Mouse (Mus musculus) mesoderm, embryonic 11.5 days (tissue): ENCODE measurements around the gene Pfn1.

ENCODE experiments used
- DNase-seq: peaks from one replicate; pipeline ENCODE4 v3.0.0-alpha.2; 2012; ENCODE audit warnings: low read depth, low spot score

Gene Pfn1

DNA sequence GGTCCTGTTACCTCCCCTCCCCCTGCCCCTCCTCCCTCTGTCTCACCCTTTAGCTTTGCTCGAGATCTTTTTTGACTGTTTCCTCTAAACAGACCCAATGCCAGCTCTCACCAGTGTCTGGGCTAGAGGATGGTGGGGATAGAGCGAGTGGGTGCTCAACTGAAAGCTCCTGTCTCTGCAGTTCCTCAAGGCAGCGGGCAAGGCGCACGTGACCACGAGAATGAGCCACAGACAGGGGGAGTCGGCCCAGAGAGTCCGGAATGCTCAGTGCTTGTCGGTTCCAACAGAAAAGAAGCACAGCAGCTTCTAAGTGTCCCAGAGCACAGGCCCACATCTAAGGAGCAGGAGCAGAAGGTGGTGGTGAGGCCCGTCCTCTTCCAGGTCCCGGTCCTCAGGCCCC lies 20.1 kb upstream of the Pfn1 start:
- no peak for DNase-seq

DNA sequence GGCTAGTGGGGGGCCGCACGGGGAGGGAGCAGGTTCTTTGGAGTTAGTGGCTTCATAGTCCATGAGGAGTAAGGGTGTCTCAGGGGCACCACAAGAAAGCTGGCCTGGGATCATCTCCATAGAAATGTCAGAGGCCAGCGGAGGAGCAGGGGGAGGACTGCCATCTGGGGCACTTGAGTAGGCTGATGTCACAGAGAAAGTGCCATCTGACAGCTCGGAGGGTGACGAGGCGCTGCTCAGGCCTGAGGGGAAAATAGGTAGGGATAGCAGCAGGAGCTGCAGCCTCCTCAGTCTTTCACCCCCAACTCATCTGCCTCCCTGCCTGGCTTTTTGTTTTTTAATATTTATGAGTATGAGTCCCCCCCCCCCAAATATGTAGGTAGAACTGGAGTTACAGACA lies 19.6 kb upstream of the Pfn1 start:
- DNase-seq, result no peak

DNA sequence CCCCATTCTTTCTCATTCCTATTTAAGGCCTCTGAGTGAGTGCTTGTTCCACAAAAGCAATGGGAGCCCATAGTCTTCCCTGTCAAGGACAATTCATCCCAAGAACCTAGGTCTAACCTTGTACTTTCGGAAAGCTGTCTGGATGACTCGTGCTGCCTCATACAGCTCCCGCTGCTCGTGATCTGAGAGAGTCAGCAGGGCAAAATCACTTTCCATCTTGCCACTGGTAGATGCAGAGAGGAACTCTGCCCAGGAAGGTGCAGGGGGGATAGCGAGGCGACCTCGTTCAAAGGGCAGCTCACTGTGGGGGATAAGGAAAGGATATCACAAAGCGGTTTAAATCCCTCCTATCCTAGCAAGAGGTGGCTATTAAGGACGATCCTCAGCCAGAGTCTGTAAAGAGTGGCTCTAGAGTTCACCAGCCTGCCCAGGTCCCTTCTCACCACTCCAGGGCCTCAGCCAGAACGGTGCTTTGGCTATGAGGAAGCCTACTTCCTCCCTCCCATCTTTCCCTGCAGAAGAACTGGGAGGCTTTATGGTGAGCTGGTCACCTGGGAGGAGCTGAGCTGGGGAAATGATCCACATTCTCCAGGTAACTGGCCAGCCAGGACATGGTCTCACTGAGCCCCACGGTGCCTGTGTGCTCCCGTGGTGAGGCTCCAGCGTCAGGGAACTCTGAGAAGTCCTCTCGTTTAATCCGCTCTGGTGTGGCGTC lies 17.0 kb upstream of the Pfn1 start:
- DNase-seq, result no peak

DNA sequence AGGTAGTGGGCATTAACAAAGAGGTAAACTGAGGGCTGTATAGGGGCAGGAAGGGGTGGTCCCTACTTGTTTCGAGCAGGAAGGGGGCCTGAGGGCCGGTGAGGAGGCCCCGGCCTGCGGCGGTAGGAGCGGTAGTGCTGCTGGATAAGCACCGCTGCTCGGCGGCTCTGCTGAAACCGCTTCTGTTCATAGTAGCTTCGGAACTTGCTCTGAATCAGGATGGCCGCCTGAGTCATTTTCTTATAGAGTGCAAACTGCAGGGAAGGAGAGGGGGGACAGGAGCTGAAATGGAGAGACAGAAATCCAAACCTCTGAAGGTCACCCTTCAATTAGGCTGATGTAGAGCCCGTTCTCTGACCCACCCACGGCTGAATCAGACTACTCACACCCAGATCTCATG lies 16.0 kb upstream of the Pfn1 start:
- no peak for DNase-seq

DNA sequence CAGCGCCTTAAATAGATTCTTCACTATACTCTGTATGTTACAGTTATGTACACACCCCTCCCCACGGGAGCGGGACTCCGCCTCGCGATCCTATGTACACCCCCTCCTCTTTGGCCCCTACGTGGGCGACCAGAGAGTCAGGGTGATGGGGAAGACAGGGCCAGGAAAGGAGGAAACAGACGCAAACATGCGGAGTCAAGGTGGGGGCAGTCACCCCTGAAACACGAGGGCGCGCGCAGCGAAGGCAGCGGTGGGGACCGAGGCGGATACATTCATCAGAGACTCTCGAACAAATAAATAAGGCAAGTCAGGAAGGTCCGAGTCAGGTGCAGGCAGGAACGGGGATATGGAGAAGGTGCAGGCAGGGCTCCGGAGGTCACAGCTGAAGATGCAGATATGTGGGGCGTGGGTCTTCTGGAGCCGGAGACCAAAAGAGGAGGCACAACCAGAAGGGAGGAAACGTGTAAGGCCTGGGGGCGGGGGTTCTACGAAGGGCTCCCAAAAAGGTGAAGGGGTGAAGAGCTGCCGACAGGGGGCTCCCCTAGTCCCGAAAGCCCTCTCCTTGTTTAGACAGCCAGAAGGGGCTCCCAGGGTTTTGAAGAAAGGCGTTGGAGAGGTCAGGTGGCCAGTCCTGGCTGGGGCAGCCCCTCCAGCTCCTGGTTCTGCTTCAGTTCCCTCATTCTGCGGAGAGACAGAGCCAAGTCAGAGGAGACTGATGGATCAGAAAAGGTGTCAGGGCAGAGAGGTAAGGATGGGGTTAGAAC lies 15.3 kb upstream of the Pfn1 start:
- peak; percentile 83 for DNase-seq

DNA sequence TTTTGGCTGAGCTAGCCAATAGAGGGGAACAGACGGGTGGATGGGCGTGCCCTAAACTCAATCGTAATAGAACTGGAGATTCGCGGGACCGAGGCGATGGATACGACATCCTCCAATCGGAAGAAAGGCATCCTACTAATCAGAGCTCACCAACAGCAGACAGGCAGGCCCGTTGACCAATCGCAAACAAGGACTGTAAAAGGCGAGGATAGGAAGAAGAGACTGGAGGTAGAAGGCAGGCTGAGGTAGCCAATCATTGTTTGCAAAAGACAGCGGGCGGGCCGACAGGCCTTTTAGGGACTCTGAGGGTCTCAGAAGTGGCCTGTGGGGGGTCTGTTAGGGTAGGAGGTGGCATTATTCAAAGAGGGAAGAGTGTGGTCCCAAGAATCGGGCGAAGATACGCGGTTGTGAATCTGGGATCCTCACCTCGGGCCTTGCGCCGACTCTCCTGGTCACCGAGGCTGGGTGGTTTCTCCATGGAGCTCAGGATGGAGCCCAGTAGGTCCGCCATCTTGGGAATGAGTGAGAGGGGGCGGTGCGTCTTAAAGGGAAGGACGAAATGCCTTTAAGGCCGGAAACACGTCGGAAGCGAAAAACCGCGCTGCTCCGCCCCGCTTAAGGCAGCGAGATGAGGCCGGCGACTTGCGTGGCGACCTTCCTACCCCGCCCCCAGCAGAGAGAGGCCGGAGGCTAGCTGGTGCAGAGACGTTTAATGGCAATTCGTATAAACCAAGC lies 14.5 kb upstream of the Pfn1 start, which contains the start of gene Spag7:
Gene Spag7, minus strand, starts transcription at position 646 of the 735 bp plus-strand sequence.
- peak; percentile 99 for DNase-seq

DNA sequence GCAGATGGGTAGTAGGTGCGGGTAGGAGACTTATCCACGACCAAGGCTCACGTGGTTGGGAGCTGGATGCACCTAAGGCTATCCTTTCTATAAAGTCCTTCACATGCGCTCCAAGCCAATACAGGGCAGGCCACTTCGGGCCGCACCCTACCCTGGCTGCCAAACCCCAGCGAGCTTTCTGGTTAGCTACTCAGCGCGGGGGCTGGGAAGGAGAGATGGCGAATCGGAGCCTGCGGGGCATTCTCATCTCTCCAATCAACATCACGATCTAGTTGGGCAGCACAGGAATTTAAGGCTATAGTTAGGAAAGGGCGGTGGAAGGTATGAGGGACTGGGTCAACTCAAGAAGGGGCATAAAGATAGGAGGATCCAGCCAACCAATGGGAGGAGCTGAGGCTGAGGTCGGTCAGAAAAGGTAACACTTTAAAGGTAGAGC lies 13.9 kb upstream of the Pfn1 start:
- no peak for DNase-seq

DNA sequence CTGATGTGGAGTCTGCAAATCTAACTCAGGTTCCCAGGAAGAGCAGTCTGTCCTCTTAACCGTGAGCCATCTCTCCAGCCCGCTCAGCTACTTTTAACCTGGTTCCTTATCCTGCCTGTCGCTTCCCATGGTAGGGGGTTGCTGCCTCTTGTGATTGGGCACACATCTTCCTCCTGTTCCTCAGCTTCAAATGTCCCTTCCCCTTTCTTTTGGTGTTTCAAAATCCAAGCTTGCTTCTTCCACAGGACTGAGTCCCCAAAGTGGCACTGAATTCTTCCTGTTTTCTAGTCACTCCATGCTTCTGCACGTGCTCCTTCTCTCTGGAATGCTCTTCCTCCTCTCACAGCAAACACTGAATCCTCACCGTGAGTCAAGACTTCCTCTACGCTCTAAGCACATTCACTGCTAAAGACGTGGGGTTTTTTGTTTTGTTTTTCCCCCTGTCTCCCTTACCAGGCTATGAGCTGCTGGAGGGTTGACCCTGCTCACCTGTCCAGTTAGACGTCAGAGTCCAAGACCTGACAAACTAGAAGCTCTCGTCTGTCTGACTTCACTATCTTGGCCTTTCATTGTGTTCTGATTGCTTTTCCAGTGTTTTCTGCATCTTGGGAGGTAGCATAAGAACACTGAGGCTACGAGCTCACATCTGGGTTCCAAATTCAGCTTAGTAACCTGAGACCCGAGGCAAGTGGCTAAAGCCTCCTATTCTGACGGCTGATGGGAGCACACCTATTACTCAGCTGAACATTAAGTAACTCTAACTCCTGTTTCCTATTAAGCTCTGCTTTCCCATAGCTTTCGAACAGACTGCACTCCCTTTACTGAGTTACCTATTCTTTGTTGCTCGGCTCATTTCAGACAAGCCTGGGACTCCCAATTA lies 13.1 kb upstream of the Pfn1 start:
- DNase-seq, result no peak

DNA sequence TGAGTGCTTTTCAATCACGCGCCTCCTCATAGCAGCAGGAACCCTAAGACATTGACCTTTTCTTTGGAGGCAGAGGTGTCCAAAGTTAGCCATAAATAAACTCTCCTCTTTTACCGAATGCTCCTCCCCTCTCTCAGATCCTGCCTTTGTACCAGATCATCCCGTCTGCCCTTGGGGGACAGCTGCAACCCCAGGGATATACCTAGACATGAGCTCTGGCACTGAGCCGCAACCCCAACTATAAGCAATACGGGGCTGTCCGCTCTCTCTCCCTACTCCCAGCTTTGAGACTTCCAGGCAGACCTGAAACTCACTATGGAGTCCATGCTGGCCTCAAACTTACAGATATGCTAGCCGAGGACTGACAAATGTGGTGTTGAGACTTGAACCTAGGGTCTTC lies 12.2 kb upstream of the Pfn1 start:
- no peak for DNase-seq

DNA sequence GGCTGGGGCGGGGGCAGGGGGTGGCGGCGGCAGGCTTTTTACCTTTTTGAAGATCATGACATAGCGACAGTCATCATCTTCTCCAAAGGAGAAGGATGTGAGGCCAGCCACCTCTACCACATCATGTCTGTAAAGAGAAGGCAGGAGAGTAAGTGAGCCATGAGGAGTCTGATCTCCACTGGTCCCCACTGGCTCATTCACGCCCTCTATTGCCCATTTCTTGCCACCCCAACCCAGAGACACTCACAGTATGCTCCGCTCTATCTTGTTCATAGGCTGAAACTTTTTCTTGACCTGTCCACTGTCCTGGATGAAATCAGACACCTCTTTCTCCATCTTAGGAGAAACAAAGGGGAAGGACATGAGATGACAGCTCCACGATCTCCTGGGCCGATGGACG lies 10.3 kb upstream of the Pfn1 start:
- no peak for DNase-seq

DNA sequence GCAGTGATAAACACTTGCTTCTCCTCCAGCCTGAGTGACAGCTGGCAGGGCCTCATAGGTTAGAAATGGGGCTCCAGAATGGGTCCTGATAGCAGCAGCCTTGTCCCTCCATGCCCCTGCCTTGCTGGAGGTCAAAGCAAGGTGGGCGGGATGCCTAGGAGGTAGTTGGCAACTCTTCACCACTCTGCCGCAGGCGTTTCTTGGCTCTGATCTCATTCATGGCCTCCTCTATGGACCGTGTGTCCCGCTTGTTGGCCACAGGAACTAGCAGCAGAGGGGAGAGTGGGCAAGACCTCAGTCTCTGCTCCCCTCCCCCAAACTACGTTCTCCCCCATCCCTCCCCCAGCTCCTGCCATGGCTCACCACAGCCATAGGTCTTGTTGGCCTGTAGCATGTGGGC lies 9.5 kb upstream of the Pfn1 start:
- no peak for DNase-seq

DNA sequence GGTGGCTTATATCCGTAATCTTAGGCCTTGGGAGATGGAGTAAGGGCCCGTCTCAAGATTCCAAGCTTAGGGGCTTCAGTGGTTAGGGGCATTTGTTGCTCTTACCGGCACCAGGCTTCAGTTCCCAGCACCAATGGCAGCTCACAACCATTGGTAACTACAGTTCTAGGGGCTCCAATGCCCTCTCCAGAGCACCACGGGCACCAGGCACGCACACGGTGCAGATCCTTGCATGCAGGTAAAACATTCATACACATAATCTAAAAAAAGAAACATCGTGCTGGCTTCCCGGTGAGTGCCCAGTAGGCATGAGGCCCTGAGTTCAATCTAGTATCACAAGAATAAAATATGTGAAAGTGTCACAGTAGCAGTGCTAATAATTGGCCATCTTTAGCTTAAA lies 8.7 kb upstream of the Pfn1 start:
- DNase-seq, result no peak

DNA sequence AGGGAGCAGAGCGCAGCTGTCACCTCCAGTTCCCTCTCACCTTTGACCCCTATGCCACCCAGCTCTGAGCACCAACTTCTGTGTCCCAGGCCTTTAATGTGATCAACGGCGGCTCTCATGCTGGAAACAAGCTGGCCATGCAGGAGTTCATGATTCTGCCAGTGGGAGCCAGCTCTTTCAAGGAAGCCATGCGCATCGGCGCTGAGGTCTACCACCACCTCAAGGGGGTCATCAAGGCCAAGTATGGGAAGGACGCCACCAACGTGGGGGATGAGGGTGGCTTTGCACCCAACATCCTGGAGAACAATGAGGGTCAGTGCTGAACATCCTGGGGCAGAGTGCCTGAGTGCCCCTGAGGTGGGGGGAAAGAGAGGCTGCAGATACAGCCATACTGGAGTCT lies 6.1 kb upstream of the Pfn1 start:
- no peak for DNase-seq

DNA sequence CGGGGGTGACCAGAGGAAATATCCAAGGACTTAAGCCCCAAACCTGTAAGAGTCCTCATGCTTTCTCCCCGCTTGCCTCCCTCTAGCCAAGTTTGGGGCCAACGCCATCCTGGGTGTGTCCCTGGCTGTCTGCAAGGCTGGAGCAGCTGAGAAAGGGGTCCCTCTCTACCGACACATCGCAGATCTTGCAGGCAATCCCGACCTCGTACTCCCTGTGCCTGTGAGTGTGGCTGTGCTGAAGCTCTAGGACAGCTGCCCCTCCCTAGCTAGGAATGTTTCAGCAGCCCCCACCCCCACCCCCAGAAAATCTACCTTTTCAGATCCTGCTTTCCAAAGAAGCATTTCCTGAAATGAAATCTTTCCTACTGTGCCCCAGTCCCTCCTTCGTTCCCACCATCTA lies 4.5 kb upstream of the Pfn1 start:
- no peak for DNase-seq

DNA sequence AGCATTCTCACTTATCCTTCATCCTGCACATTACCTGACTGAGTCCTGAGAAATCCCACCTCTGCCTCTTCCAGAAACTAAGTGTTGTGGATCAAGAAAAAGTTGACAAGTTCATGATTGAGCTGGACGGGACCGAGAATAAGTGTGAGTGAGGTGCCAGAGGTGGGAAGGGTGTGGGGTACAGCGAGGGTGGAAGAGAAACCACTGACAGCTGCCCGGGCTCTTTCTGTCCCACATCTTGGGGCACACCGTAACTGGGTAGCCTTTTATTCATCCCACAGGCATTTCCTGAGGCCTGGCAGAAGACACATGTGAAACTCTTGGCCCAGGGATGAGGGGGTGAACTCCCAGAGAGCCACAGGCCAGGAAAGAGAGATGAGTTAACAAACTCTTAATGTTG lies 4.1 kb upstream of the Pfn1 start:
- DNase-seq, result no peak

DNA sequence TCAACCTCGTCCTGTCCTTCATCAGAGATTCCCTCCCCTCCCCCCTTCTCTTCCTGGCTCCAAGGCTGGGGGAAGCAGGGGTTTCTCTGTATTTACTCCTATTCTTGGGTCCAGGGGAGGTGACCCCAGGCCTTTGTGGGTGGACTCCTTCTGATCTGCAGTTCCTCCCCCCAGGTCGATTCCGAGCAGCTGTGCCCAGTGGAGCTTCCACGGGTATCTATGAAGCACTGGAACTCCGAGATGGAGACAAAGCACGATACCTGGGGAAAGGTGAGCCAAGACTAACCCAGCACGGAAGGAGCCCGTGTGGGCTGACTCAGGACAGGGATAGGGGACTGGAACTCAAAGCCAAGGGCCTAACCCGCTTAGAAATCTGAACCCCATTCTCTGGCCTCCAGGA lies 3.5 kb upstream of the Pfn1 start:
- DNase-seq, result no peak

DNA sequence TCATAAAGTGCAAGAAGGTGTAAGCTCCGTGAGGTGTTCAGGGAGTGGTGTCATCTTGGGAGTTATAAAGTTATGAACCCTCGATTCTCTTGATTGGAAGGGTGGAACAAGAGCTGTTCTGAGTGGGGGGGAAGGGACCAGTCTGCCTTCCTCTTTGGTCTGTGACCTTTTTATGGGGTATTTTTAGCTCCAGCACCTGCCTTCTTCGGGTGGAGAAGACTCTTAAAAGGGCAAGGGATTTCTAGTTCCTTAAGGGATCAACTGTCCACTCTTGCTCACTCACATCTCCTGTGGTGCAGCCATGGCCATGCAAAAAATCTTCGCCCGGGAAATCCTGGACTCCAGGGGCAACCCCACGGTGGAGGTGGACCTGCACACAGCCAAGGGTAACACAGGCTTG lies 3.1 kb upstream of the Pfn1 start:
- DNase-seq, result no peak

DNA sequence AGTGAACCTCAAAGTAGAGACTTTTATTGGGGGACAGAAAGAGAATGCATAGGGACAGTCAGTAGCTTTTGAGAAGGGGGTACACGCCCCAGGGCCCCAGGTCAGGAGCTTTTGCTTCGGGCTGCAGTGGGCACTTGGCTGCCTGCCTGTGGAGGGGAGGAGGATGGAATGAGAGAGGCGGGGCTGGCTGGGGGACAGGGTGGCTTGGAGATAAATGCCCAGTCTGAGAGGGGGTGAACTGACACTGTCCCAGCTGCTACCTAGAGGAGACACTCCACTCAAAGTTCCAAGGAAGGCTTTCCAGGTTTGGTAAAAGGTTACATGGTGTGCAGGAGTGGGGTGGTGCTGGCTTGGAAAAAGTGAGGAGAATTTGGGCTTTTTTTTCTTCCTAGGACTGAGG lies 2.5 kb upstream of the Pfn1 start, which contains the start of gene Eno3:
Gene Eno3, plus strand, starts transcription at position 239 of the 400 bp plus-strand sequence.
- peak; percentile 21 for DNase-seq

DNA sequence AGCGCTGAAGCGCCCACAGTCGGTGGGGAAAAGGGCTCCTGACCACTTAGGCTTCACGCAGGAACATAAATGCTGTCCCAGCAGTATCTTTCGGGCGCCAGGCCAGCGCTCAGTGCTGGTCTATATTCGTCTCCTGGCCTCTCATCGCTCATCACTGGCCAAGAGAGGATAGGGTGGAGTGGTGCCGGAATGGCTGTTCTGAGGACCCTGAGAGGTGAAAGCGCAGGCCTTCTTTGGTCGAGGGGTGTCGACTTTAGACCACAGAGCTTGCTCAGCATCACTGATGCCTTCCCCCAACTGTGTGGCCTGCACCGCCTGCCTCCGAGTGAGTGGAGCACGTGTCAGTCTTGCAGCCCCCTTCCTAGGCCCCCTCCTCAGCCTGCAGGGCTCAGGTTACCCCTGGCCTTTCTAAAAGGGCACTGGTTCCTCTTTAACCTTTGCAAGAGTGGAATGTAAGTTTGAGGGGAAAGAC lies 2.0 kb upstream of the Pfn1 start:
- peak; percentile 64 for DNase-seq

DNA sequence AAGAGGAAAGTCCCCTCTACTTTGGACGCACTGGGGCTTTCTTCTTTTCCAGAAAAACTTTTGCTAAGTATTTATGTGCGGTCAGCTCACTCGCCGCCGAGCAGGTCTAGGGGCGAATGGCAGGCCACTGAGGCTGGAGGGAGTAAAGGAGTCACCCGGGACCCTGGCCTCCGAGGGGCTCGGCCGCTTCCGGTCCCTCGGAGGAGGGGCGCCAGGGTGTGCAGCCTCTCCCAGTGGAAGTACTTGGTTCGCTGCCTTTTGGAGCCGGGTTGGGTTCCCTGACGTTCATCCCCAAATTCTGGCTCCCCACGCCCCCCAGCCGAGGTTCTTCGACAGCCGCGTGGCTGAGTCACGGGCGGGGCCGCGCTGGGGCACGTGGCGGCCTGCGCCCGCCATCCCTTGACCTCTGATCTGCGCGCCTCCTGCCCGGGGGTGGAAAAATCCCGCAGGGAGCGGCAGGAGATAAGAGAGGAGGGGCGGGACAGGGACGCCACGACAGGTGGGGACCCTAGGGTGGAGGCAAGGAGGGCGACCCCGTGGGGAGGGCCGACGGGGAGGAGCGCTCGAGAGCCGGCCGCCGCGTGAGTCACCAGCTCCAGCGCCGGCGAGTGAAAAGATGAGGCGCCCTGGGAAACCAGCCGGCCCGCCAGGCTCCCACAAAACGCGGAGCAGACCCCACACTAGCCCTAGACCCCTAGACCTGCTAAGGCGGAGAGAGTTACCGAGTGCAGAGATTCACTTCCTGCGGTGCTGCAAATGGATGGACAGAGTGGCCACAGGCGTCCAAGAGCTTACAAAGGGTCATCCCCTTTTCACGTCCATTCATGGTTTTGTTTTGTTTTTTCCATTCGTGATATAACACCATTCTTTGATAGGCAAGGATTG lies 1.4 kb upstream of the Pfn1 start:
- DNase-seq, result peak; percentile 54
